Mouse (Mus musculus) intestine, postnatal 0 days (tissue): ENCODE data around the gene Srf. TPM values are rescaled to one million over a fixed set of nuclear protein-coding genes. Genes with fewer than 3 reads are reported as not detected.

Experiments used
- ATAC-seq: fragments of 200-750 bp; cut with Nextera tagmentation; 2 replicates; pipeline ENCODE4 v1.8.0; 2017; ENCODE audit warnings: mild to moderate bottlenecking, moderate TSS enrichment, moderate library complexity
- H3K27ac ChIP-seq: fragments of 300-500 bp; sonication (generic); 2 replicates; pipeline ENCODE4 v1.5.1; 2014; ENCODE audit warnings: mild to moderate bottlenecking, low read depth, low read length, moderate library complexity
- H3K27me3 ChIP-seq: fragments of 300-500 bp; sonication (generic); replicated peaks from 2 replicates; pipeline ENCODE4 v1.6.1; 2014; ENCODE audit warnings: low read length, mixed read lengths; ENCODE audit not compliant: control insufficient read depth, insufficient read depth
- H3K36me3 ChIP-seq: fragments of 300-500 bp; sonication (generic); 2 replicates; pipeline ENCODE4 v1.6.1; 2014; ENCODE audit warnings: mild to moderate bottlenecking, moderate library complexity; ENCODE audit not compliant: control insufficient read depth, insufficient read depth
- H3K4me1 ChIP-seq: fragments of 300-500 bp; sonication (generic); replicated peaks from 2 replicates; pipeline ENCODE4 v1.6.1; 2014; ENCODE audit warnings: antibody characterized with exemption, low read length, mixed read lengths; ENCODE audit not compliant: control insufficient read depth, insufficient read depth
- H3K4me2 ChIP-seq: fragments of 300-500 bp; sonication (generic); replicated peaks from 2 replicates; pipeline ENCODE4 v1.6.1; 2014; ENCODE audit warnings: low read depth, mild to moderate bottlenecking, moderate library complexity
- H3K4me3 ChIP-seq: fragments of 300-500 bp; sonication (generic); 2 replicates; pipeline ENCODE4 v1.5.1; 2014; ENCODE audit warnings: low read depth, low read length
- H3K9ac ChIP-seq: fragments of 300-500 bp; sonication (generic); 2 replicates; pipeline ENCODE4 v1.6.1; 2014; ENCODE audit warnings: mild to moderate bottlenecking, low read depth, low read length
- H3K9me3 ChIP-seq: fragments of 300-500 bp; sonication (generic); 2 replicates; pipeline ENCODE4 v1.6.1; 2016; ENCODE audit warnings: mixed run types; ENCODE audit not compliant: control insufficient read depth
- CTCF ChIP-seq: sonication (generic); IDR thresholded peaks from 2 replicates; pipeline ENCODE4 v1.5.1; 2016; ENCODE audit warnings: low read depth, mild to moderate bottlenecking, control low read depth, antibody characterized with exemption, moderate library complexity
- WGBS: fragments of 180-500 bp; shearing (Covaris S2); extraction: QIAGEN DNeasy Blood & Tissue Kit; methylation state at CpG from one replicate; pipeline ENCODE4 v1.1.7; 2014; 5-methylcytosine and 5-hydroxymethylcytosine counted together
- polyA plus RNA-seq: library from polyadenylated mRNA; unstranded; fragments of >200 nt; fragmentation: Nextera tagmentation; extraction: Ambion mirVana; gene quantifications from 2 replicates; pipeline ENCODE4 v1.2.1, GENCODE M21; 2015

The Srf gene
- polyA plus RNA-seq, 1 experiment from 2014 or later, result 5.1 TPM

DNA sequence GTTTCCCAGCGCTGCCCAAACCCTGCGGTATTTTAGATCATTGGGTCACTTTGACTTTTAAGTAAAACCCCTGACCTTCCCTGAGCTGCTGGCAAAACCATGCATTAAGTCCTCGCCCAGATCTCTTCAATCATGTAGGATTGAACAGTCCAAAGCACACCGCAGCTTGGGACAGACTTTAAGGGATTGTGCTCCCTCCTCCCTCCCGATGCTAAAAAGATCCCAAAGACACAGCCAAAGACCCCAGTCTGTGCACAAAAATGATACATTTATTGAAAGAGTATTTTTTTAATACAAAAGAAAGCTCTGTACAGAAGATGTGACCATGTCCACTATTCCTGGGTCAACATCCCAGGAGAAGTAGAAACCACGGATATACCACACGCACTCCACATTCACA is 9.4 kb downstream of the Srf start:
- ATAC-seq, result no peak
- Histone ChIP-seq H3K27ac (no peak overlapping the region), H3K4me2 (peak overlapping the region; percentile 84), H3K36me3 (peaks cover 32% of the 10 kb centered on the region), H3K4me3 (peak overlapping the region; percentile 40), H3K9me3 (no peaks in the 10 kb centered on the region), H3K9ac (0 out of 2 replicates have a peak overlapping the region, but pooled peaks have one; percentile 17), H3K4me1 (no peaks in the 10 kb centered on the region; the same call in 1 of the 2 replicates), H3K27me3 (no peaks in the 10 kb centered on the region)
- TF ChIP-seq CTCF, result no peak
- 38% methylated on average over 7 of the region's 7 CpGs for WGBS

DNA sequence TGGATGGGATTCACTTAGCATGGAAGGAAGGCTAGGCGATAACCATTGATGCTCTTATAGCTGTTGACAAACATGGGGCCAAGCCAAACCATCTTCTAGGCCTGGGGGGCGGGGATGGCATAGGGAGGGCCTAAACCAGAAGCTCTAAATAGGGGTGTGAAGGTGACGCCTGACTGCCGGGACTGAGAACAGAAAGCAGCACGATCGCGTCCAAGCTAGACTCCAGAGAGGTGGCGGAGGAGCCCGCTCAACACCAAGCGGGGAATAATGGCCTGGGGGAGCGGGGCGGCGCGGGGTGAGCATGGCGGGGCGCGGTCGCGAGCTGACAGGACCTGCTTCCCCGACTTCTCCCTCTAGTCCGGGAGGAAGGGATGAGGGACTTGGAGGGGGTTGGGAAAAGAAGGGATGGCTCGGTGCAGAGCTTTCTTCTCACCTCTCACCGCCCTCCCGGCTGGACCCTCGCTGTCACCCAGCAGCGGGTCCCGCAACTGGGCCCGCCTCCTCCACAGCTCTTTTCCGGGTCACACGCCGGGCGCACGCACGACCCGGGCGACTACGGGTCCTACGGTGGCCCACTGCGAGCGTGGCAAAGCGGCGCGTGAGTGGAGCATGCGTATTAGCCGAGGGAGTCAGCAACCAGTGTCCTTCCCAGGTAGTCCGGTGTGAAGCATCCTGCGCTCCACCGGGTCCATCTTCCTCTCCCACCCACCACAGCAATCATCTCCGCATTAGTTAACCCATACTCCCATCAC is 10.0 kb downstream of the Srf start, which contains the start of gene Cul9:
TSS of gene Cul9 (minus strand) at position 576 of the 752 bp plus-strand sequence.
- no peak within 1 kb of the TSS for H3K27ac ChIP-seq

DNA sequence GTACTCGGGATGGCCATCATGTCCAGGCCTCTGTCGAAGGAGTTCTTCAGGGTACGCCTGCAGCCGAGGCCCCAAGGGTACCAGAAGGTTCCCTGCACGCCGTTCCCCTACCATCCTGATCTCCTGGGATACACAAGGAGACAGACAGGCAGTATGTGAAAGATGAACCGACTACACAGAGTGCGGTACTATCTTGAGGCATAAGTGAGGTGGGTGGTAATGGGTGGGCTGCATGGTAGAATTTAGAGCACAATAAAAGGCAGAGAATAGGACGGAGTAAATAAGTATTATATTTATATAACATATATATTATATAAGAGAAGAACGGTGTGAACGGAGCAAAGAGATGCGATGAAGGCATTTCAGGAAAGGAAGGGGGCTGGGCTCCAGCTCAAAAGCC is 12.3 kb downstream of the Srf start:
- Histone ChIP-seq H3K4me3 (no peak overlapping the region), H3K27ac (no peak overlapping the region), H3K27me3 (no peaks in the 10 kb centered on the region), H3K4me2 (no peak overlapping the region), H3K4me1 (no peaks in the 10 kb centered on the region; the same call in 1 of the 2 replicates), H3K9me3 (no peaks in the 10 kb centered on the region), H3K9ac (no peak overlapping the region), H3K36me3 (peaks cover 5% of the 10 kb centered on the region; the same call in 1 of the 2 replicates)
- WGBS, result 89% methylated on average over 12 of the region's 12 CpGs
- ATAC-seq, result no peak
- no peak for TF ChIP-seq CTCF

More for the DNA sequence above, 10.0 kb downstream of the Srf start, which contains the start of gene Cul9:
- H3K27me3 ChIP-seq, result no peaks in the 10 kb centered on the region
- 5% methylated on average over 48 of the region's 49 CpGs for WGBS
- peak within 1 kb of the TSS; percentile 17 for H3K9ac ChIP-seq
- peaks cover 26% of the 10 kb centered on the region for H3K36me3 ChIP-seq
- peak within 1 kb of the TSS; percentile 40 for H3K4me3 ChIP-seq
- H3K4me1 ChIP-seq, result no peaks in the 10 kb centered on the region; the same call in 1 of the 2 replicates
- no peaks in the 10 kb centered on the region for H3K9me3 ChIP-seq
- peak within 1 kb of the TSS; percentile 84 for H3K4me2 ChIP-seq
- ATAC-seq, result peak; percentile 26; the same call in 1 of the 2 replicates
- no peak for TF ChIP-seq CTCF

GRCm38 (mm10) chr17:46525579-46526307 is 30.2 kb downstream of the Srf start:
- no peak overlapping the region for H3K4me3 ChIP-seq
- WGBS, result 46% methylated on average over 12 of the region's 12 CpGs
- TF ChIP-seq CTCF, result peak; percentile 97

DNA sequence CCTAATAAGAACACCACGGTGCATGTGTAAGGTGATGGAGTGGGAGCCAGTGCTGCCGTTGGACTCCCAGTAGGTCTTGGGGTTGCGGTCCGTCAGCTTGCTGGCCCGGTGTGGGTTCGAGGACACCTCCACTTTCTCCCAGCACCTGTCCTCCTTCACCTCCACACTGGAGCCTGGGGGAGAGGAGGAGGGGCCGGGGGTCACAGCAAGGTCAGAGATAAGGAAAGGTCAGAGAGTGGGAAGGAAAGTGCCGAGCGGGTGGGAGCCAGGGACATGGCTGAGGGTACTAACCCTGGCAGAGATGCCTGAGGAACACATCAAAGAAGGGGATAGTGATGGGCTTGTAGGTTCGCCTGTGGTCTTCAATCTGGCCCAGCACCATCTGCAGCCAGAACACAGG is 30.9 kb downstream of the Srf start:
- no peak for ATAC-seq
- Histone ChIP-seq H3K9me3 (no peaks in the 10 kb centered on the region), H3K27ac (no peak overlapping the region), H3K4me1 (no peaks in the 10 kb centered on the region), H3K27me3 (0 out of 2 replicates have a peak, but pooled peaks cover 6% of the 10 kb centered on the region), H3K4me2 (no peak overlapping the region), H3K9ac (no peak overlapping the region), H3K36me3 (peaks cover 6% of the 10 kb centered on the region; the same call in 1 of the 2 replicates), H3K4me3 (no peak overlapping the region)
- WGBS, result 71% methylated on average over 10 of the region's 10 CpGs
- no peak for TF ChIP-seq CTCF

More at GRCm38 (mm10) chr17:46525579-46526307, 30.2 kb downstream of the Srf start:
- Histone ChIP-seq H3K4me1 (no peaks in the 10 kb centered on the region), H3K36me3 (peaks cover 6% of the 10 kb centered on the region; the same call in 1 of the 2 replicates), H3K27ac (no peak overlapping the region), H3K27me3 (0 out of 2 replicates have a peak, but pooled peaks cover 6% of the 10 kb centered on the region), H3K4me2 (no peak overlapping the region), H3K9me3 (no peaks in the 10 kb centered on the region), H3K9ac (no peak overlapping the region)
- peak; percentile 63 for ATAC-seq
